Mouse (Mus musculus): ENCODE data around the gene Slc27a4. TPM values are rescaled to one million over a fixed set of nuclear protein-coding genes. Genes with fewer than 3 reads are reported as not detected.

Slc27a4 gene
- polyA plus RNA-seq, 1 experiment from 2014 or later: 9.7 TPM

DNA sequence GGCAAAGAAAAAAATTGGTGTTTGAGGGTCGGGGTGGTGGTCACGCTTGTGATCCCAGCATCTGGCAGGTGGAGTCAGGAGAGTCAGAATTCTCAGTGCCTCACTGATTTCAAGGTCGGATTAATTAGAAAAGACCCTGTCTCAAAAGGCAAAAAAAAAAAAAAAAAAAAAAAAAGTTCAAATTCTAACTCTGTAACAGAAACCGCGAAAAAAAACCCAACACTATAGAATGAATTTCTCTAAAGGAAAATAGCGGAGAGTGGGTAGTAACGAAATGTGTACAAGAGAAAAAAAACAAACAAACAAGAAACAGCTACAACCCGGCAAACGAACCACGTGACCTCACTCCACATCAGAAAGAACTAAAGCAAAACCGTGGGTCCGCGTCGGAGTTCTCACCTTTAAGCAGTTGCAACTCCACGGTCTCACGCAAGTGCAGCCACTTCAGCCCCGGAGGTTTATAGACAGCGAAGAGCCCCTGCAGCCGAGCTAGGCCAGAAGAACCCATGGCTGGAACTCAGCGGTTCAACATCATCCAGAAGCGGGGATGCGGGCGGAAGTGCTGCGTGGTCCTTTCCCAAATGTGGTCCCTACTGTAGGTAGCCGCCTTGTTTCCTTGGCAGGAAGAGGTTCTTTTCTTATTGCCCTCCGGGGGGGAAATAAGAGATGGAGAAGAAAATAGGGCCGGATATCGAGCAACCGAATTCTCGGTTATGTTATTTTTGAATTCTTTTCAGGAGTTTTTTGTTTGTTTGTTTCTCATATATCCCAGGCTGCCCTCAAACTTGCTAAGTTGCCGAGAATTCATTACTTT, 15.1 kb upstream of the Slc27a4 start, which contains the start of gene Coq4:
Coq4 (plus strand) TSS at position 390 of the 814 bp plus-strand sequence.
- Histone ChIP-seq H3K27ac (peak within 1 kb of the TSS; percentile 69), H3K9ac (peak within 1 kb of the TSS; percentile 68), H3K27me3 (no peaks in the 10 kb centered on the region), H3K4me2 (peak within 1 kb of the TSS; percentile 75), H3K4me3 (peak within 1 kb of the TSS; percentile 78), H3K4me1 (replicated peaks) (peaks cover 19% of the 10 kb centered on the region), H3K9me3 (replicated peaks) (no peaks in the 10 kb centered on the region), H3K36me3 (peaks cover 47% of the 10 kb centered on the region)
- WGBS: under 1% methylated on average over 31 of the region's 31 CpGs
- peak; percentile 88 for ATAC-seq (replicated peaks; ENCODE audit: insufficient number of reproducible peaks, insufficient read depth, low FRiP score, low read depth)

DNA sequence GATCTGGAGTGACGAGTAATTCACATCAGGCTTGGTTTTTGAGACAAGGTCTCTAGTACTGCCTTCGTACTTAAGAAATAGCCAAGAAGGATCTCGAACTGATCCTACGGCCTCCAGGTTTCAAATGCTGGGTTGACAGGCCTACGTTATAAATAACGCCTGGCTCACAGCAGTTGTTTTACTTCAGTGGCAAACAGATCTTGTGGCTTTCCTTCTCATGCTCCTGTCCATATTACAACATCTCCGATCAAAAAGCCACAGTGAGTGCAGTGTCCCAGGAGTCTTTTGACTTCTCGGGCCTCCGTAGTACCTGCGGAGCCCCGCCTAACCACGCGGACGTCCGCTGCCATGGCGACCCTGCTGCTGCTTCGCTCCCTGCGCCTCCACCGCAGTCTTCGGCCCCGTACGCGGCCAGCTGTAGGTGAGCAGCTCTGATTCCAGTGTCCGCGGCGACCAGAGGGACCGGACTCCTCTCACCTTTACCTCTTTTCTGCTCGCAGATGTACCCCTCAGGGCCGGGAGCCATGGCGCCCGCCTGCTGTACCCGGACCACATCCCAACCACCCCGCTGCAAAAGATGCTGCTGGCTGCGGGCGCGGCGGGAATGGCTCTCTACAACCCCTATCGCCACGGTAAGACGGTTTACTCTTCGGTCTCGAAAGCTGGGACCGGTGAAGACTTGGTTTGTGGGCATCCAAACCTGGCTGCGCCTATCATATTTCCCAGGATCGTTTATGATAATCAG, 14.3 kb upstream of the Slc27a4 start, which contains the start of gene Trub2:
Trub2 (minus strand) TSS at position 566 of the 745 bp plus-strand sequence.
- peak within 1 kb of the TSS; percentile 78 for H3K4me3 ChIP-seq
- H3K9ac ChIP-seq: peak within 1 kb of the TSS; percentile 68
- under 1% methylated on average over 45 of the region's 45 CpGs for WGBS
- ATAC-seq (replicated peaks; ENCODE audit: insufficient number of reproducible peaks, insufficient read depth, low FRiP score, low read depth): peak; percentile 83
- peaks cover 39% of the 10 kb centered on the region for H3K36me3 ChIP-seq
- peak within 1 kb of the TSS; percentile 75 for H3K4me2 ChIP-seq
- H3K27me3 ChIP-seq: no peaks in the 10 kb centered on the region
- no peaks in the 10 kb centered on the region for H3K9me3 ChIP-seq (replicated peaks)
- peak within 1 kb of the TSS; percentile 69 for H3K27ac ChIP-seq
- H3K4me1 ChIP-seq (replicated peaks): peaks cover 19% of the 10 kb centered on the region

DNA sequence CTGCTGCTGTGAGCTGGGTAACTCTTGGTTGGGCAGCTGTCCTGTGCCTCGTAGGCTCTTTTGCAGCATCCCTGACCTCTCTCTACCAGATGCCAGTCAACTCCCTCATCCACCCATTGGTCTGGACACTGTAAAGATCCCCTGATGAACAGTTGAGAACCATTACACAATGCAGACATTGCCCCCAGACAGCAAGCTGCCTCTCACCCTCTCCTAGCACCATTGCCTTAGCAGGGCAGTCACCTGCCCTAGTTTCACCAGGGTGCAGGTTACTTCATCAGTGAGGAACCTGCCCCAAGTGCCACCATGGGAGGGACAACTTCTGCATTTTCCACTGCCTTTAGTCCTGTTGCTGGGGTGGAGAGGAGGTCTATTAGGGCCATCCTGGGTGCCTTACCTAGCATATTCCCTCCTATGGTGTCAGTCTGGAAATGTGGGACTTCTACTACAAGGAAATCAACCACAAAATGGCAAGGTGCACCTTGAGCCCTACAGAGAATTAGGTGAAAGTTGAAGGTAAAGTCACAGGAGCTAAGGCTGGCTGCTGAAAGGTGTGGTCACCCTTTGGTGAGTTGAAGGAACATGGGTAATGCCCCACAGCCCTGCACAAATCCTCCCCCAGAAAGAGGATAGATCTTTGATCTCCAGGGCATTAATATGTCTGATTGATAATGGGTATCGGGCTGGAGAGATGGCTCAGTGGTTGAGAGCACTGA, 9.5 kb upstream of the Slc27a4 start:
- Histone ChIP-seq H3K4me1 (replicated peaks) (peaks cover 9% of the 10 kb centered on the region; the same call in 1 of the 2 replicates), H3K4me3 (no peak overlapping the region), H3K27ac (no peak overlapping the region), H3K9ac (no peak overlapping the region), H3K4me2 (no peak overlapping the region), H3K36me3 (peaks cover 30% of the 10 kb centered on the region; the same call in 1 of the 2 replicates), H3K9me3 (replicated peaks) (no peaks in the 10 kb centered on the region), H3K27me3 (no peaks in the 10 kb centered on the region)
- 92% methylated on average over 2 of the region's 2 CpGs for WGBS
- no peak for ATAC-seq (replicated peaks; ENCODE audit: insufficient number of reproducible peaks, insufficient read depth, low FRiP score, low read depth)

DNA sequence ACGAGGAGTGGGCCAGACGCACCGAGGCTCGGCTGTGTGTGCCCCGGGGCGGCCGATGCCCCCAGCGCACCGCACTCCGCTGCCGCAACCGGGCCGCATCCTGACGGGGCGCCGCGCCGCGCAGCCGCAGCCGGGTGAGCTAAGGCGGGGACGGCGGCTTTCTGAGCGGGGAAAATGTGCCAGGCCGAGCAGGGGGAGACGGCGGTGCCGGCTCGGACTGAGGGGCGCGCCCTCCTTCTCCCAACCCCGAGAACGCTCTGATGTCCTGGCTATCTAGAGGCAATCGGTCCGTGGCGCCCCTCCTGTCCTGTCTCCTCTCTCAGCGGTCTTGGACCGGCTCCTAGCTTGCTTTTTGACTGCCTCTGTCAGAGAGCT, 380 bp downstream of the Slc27a4 start:
- H3K27ac ChIP-seq: peak overlapping the region; percentile 82
- H3K4me1 ChIP-seq (replicated peaks): peaks cover 14% of the 10 kb centered on the region
- H3K4me3 ChIP-seq: peak overlapping the region; percentile 79
- peaks cover 27% of the 10 kb centered on the region for H3K36me3 ChIP-seq
- H3K27me3 ChIP-seq: 0 out of 2 replicates have a peak, but pooled peaks cover 3% of the 10 kb centered on the region
- H3K4me2 ChIP-seq: peak overlapping the region; percentile 86
- no peaks in the 10 kb centered on the region for H3K9me3 ChIP-seq (replicated peaks)
- H3K9ac ChIP-seq: peak overlapping the region; percentile 84
- under 1% methylated on average over 35 of the region's 39 CpGs for WGBS
- ATAC-seq (replicated peaks; ENCODE audit: insufficient number of reproducible peaks, insufficient read depth, low FRiP score, low read depth): peak; percentile 50

DNA sequence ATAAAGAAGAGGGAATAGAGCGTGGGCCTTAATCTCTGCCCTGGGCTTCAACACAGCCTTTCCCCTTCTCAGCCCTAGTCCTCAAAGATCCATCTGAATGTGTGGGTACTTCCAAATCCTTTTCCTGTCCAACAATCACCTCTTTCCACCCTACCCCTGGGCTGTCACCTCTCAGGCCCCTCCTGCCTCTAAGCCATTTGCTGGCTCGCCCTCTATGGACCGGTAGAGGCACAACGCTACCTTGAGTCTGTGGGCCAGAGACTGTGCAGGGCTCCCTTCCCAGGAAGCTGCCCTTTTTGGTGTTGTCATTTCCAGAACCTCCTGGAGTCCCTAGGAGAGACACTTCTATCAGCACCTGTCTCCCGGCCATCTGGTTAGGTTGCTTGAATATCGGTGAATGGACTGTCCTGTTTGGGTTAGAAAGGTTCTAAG, 982 bp downstream of the Slc27a4 start:
- no peak for ATAC-seq (replicated peaks; ENCODE audit: insufficient number of reproducible peaks, insufficient read depth, low FRiP score, low read depth)
- Histone ChIP-seq H3K9ac (peak overlapping the region; percentile 84), H3K4me3 (peak overlapping the region; percentile 79), H3K4me1 (replicated peaks) (peaks cover 14% of the 10 kb centered on the region), H3K9me3 (replicated peaks) (no peaks in the 10 kb centered on the region), H3K36me3 (peaks cover 33% of the 10 kb centered on the region), H3K27ac (peak overlapping the region; percentile 82), H3K4me2 (peak overlapping the region; percentile 86), H3K27me3 (0 out of 2 replicates have a peak, but pooled peaks cover 3% of the 10 kb centered on the region)
- WGBS: 14% methylated on average over 6 of the region's 6 CpGs

DNA sequence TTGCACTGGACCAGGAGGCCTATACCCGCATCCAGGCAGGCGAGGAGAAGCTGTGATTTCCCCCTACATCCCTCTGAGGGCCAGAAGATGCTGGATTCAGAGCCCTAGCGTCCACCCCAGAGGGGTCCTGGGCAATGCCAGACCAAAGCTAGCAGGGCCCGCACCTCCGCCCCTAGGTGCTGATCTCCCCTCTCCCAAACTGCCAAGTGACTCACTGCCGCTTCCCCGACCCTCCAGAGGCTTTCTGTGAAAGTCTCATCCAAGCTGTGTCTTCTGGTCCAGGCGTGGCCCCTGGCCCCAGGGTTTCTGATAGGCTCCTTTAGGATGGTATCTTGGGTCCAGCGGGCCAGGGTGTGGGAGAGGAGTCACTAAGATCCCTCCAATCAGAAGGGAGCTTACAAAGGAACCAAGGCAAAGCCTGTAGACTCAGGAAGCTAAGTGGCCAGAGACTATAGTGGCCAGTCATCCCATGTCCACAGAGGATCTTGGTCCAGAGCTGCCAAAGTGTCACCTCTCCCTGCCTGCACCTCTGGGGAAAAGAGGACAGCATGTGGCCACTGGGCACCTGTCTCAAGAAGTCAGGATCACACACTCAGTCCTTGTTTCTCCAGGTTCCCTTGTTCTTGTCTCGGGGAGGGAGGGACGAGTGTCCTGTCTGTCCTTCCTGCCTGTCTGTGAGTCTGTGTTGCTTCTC, 13.4 kb downstream of the Slc27a4 start:
- H3K4me1 ChIP-seq (replicated peaks): peaks cover 16% of the 10 kb centered on the region
- ATAC-seq (replicated peaks; ENCODE audit: insufficient number of reproducible peaks, insufficient read depth, low FRiP score, low read depth): no peak
- 79% methylated on average over 11 of the region's 11 CpGs for WGBS

DNA sequence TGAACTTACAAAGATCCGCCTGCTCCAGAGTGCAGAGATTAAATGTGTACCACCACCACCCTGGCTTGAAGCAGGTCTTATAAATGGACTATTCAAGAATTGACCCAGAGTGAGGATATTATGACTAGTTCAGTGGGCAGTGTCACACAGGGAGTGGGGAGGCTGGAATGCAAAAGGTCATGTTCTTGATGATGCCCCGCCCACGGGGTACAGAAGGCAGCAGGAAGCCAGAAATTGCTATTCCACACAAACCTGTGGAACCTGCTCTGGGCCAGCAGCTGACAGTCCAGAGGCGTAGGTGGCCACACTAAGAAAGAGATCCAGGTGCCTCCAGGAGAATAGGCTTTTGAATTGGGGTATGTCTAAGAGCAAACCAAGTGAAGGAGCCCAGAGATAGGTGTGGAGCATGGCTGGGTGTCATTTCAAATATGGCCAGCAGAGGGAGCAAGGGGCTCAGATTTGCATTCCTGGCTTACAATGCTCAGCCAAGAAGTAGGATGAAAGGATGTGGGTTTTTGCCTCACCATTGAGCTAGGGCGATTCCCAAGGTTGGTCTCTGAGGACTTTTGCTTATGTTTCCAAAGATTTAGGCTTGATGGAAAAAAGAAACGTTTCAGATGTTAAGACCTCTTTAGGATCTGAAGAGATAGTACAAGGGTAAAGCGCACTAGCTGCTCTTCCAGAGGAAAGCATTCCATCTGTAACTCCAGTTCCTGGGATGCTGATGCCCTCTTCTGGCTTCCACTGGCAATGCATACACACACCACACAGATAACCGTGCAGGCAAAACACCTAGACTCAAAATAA, 15.2 kb downstream of the Slc27a4 start:
- WGBS: 31% methylated on average over 8 of the region's 8 CpGs
- Histone ChIP-seq H3K27ac (no peak overlapping the region), H3K36me3 (peaks cover 19% of the 10 kb centered on the region; the same call in 1 of the 2 replicates), H3K4me1 (replicated peaks) (peaks cover 18% of the 10 kb centered on the region), H3K4me3 (no peak overlapping the region), H3K9me3 (replicated peaks) (no peaks in the 10 kb centered on the region), H3K27me3 (no peaks in the 10 kb centered on the region), H3K9ac (no peak overlapping the region), H3K4me2 (peak overlapping the region; percentile 37)
- peak; percentile 40; the same call in 1 of the 2 replicates for ATAC-seq (replicated peaks; ENCODE audit: insufficient number of reproducible peaks, insufficient read depth, low FRiP score, low read depth)

More for the DNA sequence above, 13.4 kb downstream of the Slc27a4 start:
- Histone ChIP-seq H3K9me3 (replicated peaks) (no peaks in the 10 kb centered on the region), H3K27ac (no peak overlapping the region), H3K4me3 (no peak overlapping the region), H3K27me3 (no peaks in the 10 kb centered on the region), H3K4me2 (no peak overlapping the region), H3K9ac (no peak overlapping the region), H3K36me3 (peaks cover 33% of the 10 kb centered on the region; the same call in 1 of the 2 replicates)

DNA sequence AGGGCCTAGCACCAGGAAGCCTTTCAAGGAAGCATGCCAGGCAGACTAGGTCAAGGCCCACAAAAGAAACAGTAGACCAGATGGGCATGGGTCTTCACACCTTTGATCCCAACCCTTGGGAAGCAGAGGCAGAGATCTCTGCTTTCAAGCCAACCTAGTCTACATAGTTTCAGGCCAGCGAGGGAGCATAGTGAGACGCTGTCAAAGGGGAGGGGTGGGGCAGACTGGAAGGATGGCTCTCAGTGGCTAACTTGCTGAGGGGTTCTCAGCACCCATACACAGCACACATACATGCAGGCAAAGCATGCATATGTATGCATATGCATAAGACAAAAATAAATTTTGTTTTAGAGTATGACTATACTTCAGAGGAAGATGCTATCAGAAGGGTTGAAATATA, 16.9 kb downstream of the Slc27a4 start:
- no peaks in the 10 kb centered on the region for H3K27me3 ChIP-seq
- H3K36me3 ChIP-seq: peaks cover 9% of the 10 kb centered on the region; the same call in 1 of the 2 replicates
- no peaks in the 10 kb centered on the region for H3K9me3 ChIP-seq (replicated peaks)
- no peak for ATAC-seq (replicated peaks; ENCODE audit: insufficient number of reproducible peaks, insufficient read depth, low FRiP score, low read depth)
- peaks cover 18% of the 10 kb centered on the region for H3K4me1 ChIP-seq (replicated peaks)
- peak overlapping the region; percentile 87 for H3K4me2 ChIP-seq
- H3K4me3 ChIP-seq: no peak overlapping the region
- H3K9ac ChIP-seq: no peak overlapping the region
- 29% methylated on average over 2 of the region's 2 CpGs for WGBS
- H3K27ac ChIP-seq: no peak overlapping the region

DNA sequence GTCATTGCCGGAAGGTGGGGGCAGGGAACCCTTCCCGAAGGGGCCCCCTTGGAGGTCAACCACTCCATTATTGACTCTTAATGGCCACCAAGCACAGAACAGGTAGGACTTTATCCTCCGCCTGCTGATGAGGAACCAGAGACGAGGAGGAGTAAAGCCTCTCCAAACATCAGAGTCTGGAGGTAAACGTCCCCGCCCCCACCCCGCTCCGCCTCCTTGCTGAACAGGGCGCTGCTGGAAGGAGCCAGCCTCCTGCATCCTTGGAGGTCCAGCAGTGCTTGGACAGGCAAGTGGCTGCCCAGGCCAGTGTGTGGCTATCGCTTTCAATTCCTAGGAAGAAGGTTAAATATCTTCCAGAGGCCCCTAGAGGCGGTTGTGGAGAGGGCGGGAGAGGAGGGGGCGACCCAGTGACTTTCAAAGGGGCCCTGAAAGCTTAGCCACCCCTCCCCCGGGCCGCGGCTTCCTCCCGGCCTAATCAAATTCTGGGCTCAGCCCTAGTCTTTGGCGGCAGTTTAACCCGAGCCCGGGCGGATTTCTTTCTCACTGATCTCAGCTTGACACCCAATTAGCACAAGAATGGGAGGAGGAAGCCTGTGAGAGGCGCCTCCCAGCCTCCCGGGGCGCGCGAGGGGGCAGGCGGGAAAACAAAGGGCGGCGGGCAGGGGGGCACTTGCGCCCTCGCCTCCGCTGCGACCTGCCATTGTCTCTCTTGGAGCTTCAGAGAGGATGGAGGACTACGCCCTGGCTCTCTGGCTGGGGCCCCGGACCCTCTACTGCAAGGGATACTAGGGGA, 17.8 kb downstream of the Slc27a4 start, which contains the start of gene Urm1:
Urm1 (plus strand) TSS at position 51 of the 793 bp plus-strand sequence.
- Histone ChIP-seq H3K4me1 (replicated peaks) (peaks cover 18% of the 10 kb centered on the region), H3K27ac (peak within 1 kb of the TSS; percentile 92), H3K36me3 (peaks cover 5% of the 10 kb centered on the region; the same call in 1 of the 2 replicates), H3K9me3 (replicated peaks) (no peaks in the 10 kb centered on the region), H3K9ac (peak within 1 kb of the TSS; percentile 66), H3K27me3 (no peaks in the 10 kb centered on the region), H3K4me3 (peak within 1 kb of the TSS; percentile 56), H3K4me2 (peak within 1 kb of the TSS; percentile 87)
- 1% methylated on average over 35 of the region's 35 CpGs for WGBS
- peak; percentile 75 for ATAC-seq (replicated peaks; ENCODE audit: insufficient number of reproducible peaks, insufficient read depth, low FRiP score, low read depth)

All from heart, embryonic 15.5 days (tissue).